Mouse (Mus musculus) C3H10T1/2 (cell line): ENCODE measurements around the gene Ttc33. TPM values are rescaled to one million over a fixed set of nuclear protein-coding genes. Genes with fewer than 3 reads are reported as not detected.

Source experiments
- polyA plus RNA-seq, 2 experiments: library from polyadenylated mRNA; unstranded; fragments of >200 nt; fragmentation: generic; extraction: Trizol; gene quantifications; one replicate each; pipeline ENCODE4 v1.2.1; 2012; ENCODE audit warnings: missing spikeins in 2 of 2

Ttc33 gene
- 10 to 100 TPM in 1 of 2 experiments, 1 to 10 TPM in 1; 1.5 to 11.1 TPM for polyA plus RNA-seq

DNA sequence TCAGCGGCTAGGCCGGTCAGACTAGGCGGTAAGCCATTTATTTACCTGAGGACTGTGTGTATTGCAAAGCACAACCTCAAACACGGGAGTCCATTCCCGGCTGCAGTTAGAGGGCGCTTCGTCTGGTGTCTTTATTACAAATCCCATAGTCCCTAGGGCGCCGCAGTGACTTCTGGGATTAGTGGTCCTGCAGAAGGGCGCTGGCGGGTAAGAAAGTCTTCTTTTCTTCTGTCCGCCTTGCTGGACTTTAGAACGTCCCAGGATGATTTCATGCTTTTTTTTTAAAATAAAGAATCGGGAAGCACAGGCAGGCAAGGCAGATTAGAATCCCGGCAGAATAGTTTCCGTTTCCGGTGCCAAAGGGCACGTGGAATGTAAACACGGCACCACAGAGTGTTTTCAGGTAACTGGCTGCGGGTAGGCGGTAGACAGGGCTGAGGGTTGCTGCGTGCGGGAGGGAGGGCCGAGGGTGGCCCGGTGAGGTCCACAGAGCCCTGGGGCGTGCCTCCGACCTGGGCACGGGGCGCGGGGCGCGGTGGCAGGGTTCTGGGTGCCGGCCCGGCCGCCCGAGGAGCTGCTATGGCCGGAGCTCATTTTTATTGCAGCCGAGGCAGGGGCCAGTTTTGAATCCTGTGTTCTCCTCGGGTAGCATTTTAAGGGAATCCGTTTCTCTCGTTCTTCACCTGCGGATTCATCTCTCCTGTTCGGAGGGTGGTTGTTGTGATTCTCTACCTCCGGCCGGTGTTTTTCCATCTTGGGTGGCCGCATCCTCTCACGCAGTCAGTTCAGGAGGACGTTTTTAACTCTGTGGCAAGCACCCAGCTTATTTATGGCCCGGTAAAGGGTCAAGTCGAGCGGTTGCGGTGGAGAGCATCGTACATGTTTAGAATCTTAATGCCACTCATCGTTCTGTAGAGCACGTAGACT lies at the start of gene Ttc33:
Gene Ttc33, plus strand, starts transcription at position 160 of the 927 bp plus-strand sequence.

DNA sequence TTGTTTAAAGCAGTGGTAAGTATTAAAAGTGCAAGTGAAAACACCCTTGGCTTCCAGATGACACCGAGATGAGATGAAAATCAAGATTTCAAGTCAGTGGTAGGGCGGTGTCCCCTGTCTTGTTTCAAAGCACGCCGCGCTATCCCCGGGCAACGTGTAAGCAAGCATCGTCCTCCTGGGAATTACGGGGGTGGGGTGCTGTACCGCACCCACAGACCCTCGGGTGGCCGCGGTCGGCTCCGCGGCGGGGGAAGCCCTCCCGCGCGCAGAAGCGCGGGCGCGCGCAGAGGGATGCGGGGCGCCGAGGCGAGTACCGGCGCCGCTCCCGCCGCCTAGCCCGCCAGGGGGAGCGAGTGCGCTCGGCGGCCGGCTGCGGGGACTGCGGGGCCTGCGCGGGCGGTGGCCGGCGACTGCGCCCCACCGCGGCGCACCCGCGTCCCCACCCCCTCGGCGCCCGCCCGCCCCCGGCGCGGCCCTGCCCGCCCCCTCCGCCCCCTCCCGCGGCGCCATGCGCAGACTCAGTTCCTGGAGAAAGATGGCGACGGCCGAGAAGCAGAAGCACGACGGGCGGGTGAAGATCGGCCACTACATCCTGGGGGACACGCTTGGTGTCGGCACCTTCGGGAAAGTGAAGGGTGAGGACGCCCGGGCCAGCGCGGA lies 41.8 kb upstream of the Ttc33 start, which contains the start of gene Prkaa1:
Gene Prkaa1, plus strand, starts transcription at position 501 of the 660 bp plus-strand sequence.

DNA sequence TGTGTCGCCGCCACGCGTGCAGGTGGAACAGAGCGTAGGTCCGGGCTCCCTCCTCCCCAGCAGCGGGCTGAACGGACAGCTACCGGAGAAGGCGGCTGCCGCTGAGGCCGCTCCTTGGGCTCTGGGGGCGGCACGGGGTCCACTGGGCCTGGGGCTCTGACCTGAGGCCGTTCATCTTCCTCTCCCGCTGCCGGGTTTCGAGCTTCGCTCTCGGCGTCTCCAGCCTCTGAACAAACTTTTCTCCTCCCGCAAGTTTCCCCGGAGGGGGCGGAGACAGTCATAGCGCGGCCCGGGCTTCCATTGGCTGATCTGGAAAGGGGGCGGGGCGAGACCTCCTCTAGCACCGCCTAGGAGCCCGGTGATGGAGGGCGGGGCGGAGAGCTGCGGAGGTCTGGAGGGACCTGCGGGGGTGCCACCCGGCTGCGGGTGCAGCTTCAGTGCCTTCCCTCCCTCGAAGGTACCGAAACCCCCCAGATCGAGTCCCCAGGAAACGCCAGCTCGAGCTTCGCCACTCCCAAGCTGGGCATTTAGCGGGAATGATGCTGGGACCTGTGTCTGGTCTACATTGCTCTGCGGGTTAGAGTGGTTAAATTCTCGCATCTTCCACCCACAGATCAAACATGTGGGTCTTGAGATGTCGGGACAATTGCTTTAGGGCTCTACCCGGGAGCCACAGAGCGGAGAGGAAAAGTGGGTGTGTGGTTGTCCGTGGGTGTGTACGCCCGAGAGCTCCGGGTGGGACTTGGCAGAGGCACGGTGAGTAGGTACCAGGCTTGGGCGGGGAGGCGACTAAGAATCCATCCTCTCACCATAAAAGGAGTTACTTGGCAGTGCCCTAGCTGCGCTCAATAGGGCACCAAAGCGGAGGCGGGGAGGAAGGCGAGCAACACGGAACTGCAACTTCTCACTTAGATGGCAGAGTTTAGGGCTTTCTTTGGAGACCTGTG lies 58.9 kb downstream of the Ttc33 start, which contains the start of gene Ptger4:
Gene Ptger4, minus strand, starts transcription at position 229 of the 947 bp plus-strand sequence.

Other genes starting within 250 kb of the Ttc33 start
- not detected for gene C7, start 121.8 kb upstream of the Ttc33 start, polyA plus RNA-seq
- gene Card6, start 77.0 kb upstream of the Ttc33 start, polyA plus RNA-seq, result 1 to 10 TPM in 1 of 2 experiments, under 1 TPM in 1; 0.09 to 1.1 TPM
- 1,000 to 10,000 TPM; 4,060 to 4,572 TPM for gene Rpl37, start 68.9 kb upstream of the Ttc33 start, polyA plus RNA-seq
- gene Prkaa1, start 41.7 kb upstream of the Ttc33 start, polyA plus RNA-seq, result 1 to 10 TPM; 2.1 to 5.7 TPM
- under 1 TPM; 0.05 to 0.35 TPM for gene Ptger4, start 58.7 kb downstream of the Ttc33 start, polyA plus RNA-seq